Mouse (Mus musculus) forebrain, embryonic 13.5 days (tissue): ENCODE measurements around the gene C2cd6. TPM values are rescaled to one million over a fixed set of nuclear protein-coding genes. Genes with fewer than 3 reads are reported as not detected.

Experiments
- ATAC-seq: fragments of 200-750 bp; cut with Nextera tagmentation; 2 replicates; pipeline ENCODE4 v1.8.0; 2017
- H3K27ac ChIP-seq: fragments of 300-500 bp; sonication (generic); 2 replicates; pipeline ENCODE4 v1.5.1; 2015; ENCODE audit warnings: inconsistent platforms, mild to moderate bottlenecking, moderate library complexity
- H3K27me3 ChIP-seq: fragments of 300-500 bp; sonication (generic); 2 replicates; pipeline ENCODE4 v1.6.1; 2015; ENCODE audit warnings: mild to moderate bottlenecking, inconsistent platforms
- H3K36me3 ChIP-seq: fragments of 300-500 bp; sonication (generic); 2 replicates; pipeline ENCODE4 v1.6.1; 2015; ENCODE audit warnings: mild to moderate bottlenecking, inconsistent platforms; ENCODE audit not compliant: poor library complexity, severe bottlenecking
- H3K4me1 ChIP-seq: fragments of 300-500 bp; sonication (generic); 2 replicates; pipeline ENCODE4 v1.6.1; 2015; ENCODE audit warnings: inconsistent platforms
- H3K4me2 ChIP-seq: fragments of 300-500 bp; sonication (generic); 2 replicates; pipeline ENCODE4 v1.6.1; 2015; ENCODE audit warnings: inconsistent platforms, mild to moderate bottlenecking, moderate library complexity
- H3K4me3 ChIP-seq: fragments of 300-500 bp; sonication (generic); 2 replicates; pipeline ENCODE4 v1.5.1; 2015; ENCODE audit warnings: mild to moderate bottlenecking, inconsistent platforms
- H3K9ac ChIP-seq: fragments of 300-500 bp; sonication (generic); 2 replicates; pipeline ENCODE4 v1.6.1; 2015; ENCODE audit warnings: mild to moderate bottlenecking, inconsistent platforms
- H3K9me3 ChIP-seq: fragments of 300-500 bp; sonication (generic); replicated peaks from 2 replicates; pipeline ENCODE4 v1.6.1; 2016; ENCODE audit warnings: inconsistent platforms
- WGBS: fragments of 180-500 bp; shearing (Covaris S2); methylation state at CpG from one replicate; pipeline ENCODE4 v1.1.7; 2015; 5-methylcytosine and 5-hydroxymethylcytosine counted together
- polyA plus RNA-seq: library from polyadenylated mRNA; unstranded; fragments of >200 nt; fragmentation: Nextera tagmentation; extraction: Ambion mirVana; gene quantifications from 2 replicates; pipeline ENCODE4 v1.2.1, GENCODE M21; 2015

C2cd6 gene
- polyA plus RNA-seq, 1 experiment from 2014 or later = not detected

DNA sequence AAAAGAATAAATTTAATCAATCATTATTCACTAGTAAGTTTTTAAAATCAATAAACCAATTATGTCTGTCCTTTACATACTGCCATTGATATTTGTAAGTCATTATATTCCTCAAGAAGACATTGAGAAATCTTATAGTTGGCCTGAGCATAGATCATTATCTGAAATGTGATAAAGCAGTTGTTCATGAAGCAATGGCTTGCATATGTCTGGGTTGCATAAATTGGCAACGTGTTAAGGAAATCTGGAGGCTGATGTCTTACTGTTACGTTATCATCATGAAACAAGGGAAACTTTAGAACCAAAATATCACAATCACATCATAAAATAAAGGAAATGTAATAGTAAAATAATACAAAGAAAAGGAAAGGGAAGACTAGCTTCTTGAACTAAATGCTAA lies 43.4 kb downstream of the C2cd6 start:
- no peaks in the 10 kb centered on the region for H3K27me3 ChIP-seq

GRCm38 (mm10) chr1:59037723-59038122 lies 57.0 kb downstream of the C2cd6 start:
- no peak overlapping the region for H3K9ac ChIP-seq
- H3K4me2 ChIP-seq = no peak overlapping the region
- no peaks in the 10 kb centered on the region for H3K9me3 ChIP-seq
- H3K27ac ChIP-seq = no peak overlapping the region
- H3K27me3 ChIP-seq = no peaks in the 10 kb centered on the region
- no peak overlapping the region for H3K4me3 ChIP-seq
- ATAC-seq = no peak
- 83% methylated on average over 5 of the region's 5 CpGs for WGBS
- H3K36me3 ChIP-seq = no peaks in the 10 kb centered on the region
- no peaks in the 10 kb centered on the region for H3K4me1 ChIP-seq

More for the DNA sequence above, 43.4 kb downstream of the C2cd6 start:
- 78% methylated on average over 2 of the region's 2 CpGs for WGBS
- H3K9ac ChIP-seq = no peak overlapping the region
- no peaks in the 10 kb centered on the region for H3K36me3 ChIP-seq
- no peaks in the 10 kb centered on the region for H3K9me3 ChIP-seq
- H3K27ac ChIP-seq = no peak overlapping the region
- ATAC-seq = no peak
- no peaks in the 10 kb centered on the region for H3K4me1 ChIP-seq
- no peak overlapping the region for H3K4me2 ChIP-seq
- no peak overlapping the region for H3K4me3 ChIP-seq

- no peak for ATAC-seq
- no peaks in the 10 kb centered on the region; the same call in 1 of the 2 replicates for H3K9me3 ChIP-seq
- no peak overlapping the region for H3K4me3 ChIP-seq
- H3K27me3 ChIP-seq = no peaks in the 10 kb centered on the region
- no peak overlapping the region for H3K9ac ChIP-seq
- H3K27ac ChIP-seq = no peak overlapping the region
- H3K36me3 ChIP-seq = no peaks in the 10 kb centered on the region
- 73% methylated on average over 3 of the region's 3 CpGs for WGBS
- no peak overlapping the region for H3K4me2 ChIP-seq
- no peaks in the 10 kb centered on the region for H3K4me1 ChIP-seq
Observed at GRCm38 (mm10) chr1:59021556-59021955, 73.1 kb downstream of the C2cd6 start.

- ATAC-seq = no peak
- 50% methylated on average over 4 of the region's 4 CpGs for WGBS
- Histone ChIP-seq H3K9me3 (no peaks in the 10 kb centered on the region), H3K27ac (no peak overlapping the region), H3K27me3 (no peaks in the 10 kb centered on the region), H3K4me3 (no peak overlapping the region), H3K4me1 (no peaks in the 10 kb centered on the region), H3K9ac (no peak overlapping the region), H3K36me3 (no peaks in the 10 kb centered on the region), H3K4me2 (no peak overlapping the region)
Observed at GRCm38 (mm10) chr1:59009250-59009649, 85.5 kb downstream of the C2cd6 start.

Other genes starting within 250 kb of the C2cd6 start
- 15.6 and 17.1 TPM in 2 replicates for gene Trak2, start 121.5 kb downstream of the C2cd6 start, polyA plus RNA-seq
- 62.7 and 63.0 TPM in 2 replicates for gene Stradb, start 121.4 kb downstream of the C2cd6 start, polyA plus RNA-seq
- 50.1 and 53.3 TPM in 2 replicates for gene Tmem237, start 25.5 kb upstream of the C2cd6 start, polyA plus RNA-seq
- 0.27 and 0.40 TPM in 2 replicates for gene Mpp4, start 68.5 kb upstream of the C2cd6 start, polyA plus RNA-seq
- 13.2 and 15.9 TPM in 2 replicates for gene Als2, start 142.3 kb upstream of the C2cd6 start, polyA plus RNA-seq
- gene Cdk15, start 162.0 kb upstream of the C2cd6 start, polyA plus RNA-seq = 0.11 and 0.39 TPM in 2 replicates